Mouse (Mus musculus): ENCODE measurements at regions not wholly inside any gene's neighbourhood (a gene's known extent, or its start where the extent isn't known, plus 50 kb on each side); places are given as distances from the start of the nearest gene placed in this dataset.

DNA sequence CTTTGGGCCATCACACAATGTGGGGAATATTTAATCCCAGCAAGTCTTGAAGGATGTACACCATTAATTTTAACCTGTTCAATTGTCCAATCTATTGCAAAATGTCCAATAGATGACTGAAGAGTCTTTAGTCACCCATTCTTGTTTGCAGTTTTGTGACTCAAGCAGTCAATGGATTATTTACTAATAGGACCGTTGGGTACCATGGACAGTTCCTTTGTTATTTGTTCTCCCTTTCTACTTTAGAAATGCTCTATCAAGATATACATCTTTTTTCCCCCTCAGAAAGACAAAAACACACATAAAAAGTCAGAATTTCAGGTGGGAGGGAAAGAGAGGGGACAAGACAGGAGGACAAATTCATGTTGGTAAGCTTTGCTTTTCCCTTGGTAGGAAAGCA, 598.3 kb downstream of the Gm9195 start:
- no peak for DNase-seq (ENCODE audit: low spot score)
- Histone ChIP-seq H3K27me3 (ENCODE audit: low read depth, poor library complexity, severe bottlenecking) (no peaks in the 10 kb centered on the region), H3K4me3 (no peak overlapping the region), H3K27ac (no peak overlapping the region), H3K4me1 (0 out of 2 replicates have a peak, but pooled peaks cover 3% of the 10 kb centered on the region), H3K36me3 (no peaks in the 10 kb centered on the region), H3K9me3 (replicated peaks) (no peaks in the 10 kb centered on the region)
- WGBS, result 86% methylated on average over 1 of the region's 1 CpGs

DNA sequence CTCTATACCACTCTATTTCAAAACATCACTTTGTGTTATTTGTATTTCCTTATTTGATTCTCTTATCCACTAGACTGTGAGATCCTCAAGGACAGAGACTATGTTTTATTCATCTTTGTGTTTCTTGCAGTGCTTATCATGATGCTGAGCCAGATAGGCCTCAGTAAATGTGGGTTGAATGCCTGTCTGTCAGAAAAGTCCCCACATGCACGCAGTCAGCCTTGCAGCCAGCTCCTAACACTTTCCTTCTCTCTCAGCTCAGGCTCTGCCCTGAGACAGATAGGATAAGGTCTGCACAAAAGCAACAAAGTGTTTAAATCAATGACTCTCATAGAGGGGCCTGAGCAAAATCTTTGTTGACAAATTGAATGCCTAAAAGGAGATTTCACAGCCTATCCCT, 600.0 kb downstream of the Gm9195 start:
- Histone ChIP-seq H3K4me1 (0 out of 2 replicates have a peak, but pooled peaks cover 3% of the 10 kb centered on the region), H3K27ac (no peak overlapping the region), H3K9me3 (replicated peaks) (no peaks in the 10 kb centered on the region), H3K36me3 (no peaks in the 10 kb centered on the region), H3K27me3 (ENCODE audit: low read depth, poor library complexity, severe bottlenecking) (no peaks in the 10 kb centered on the region), H3K4me3 (no peak overlapping the region)
- DNase-seq (ENCODE audit: low spot score), result no peak
- WGBS, result 82% methylated on average over 1 of the region's 1 CpGs

DNA sequence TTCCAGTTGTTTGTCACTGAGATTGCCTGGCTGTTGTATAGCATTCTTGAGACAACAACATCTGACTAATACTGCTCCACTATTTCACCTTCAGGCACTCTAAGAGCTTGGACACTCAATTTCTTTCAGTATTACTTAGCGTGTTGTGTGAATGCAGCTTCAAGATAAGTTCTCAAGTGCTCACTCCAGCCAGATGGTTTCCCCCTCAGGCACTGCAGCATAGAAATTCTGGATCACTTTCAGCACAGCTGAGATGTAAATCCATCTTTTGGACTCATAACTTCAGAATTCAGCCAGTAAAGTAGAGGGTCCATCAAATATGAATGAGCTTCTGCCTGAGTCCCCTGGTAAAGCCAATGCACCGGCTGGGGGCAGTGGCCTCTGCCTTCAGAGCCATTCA, 608.8 kb downstream of the Gm9195 start:
- Histone ChIP-seq H3K4me3 (no peak overlapping the region), H3K4me1 (no peaks in the 10 kb centered on the region), H3K27ac (no peak overlapping the region), H3K9me3 (replicated peaks) (no peaks in the 10 kb centered on the region), H3K36me3 (no peaks in the 10 kb centered on the region), H3K27me3 (ENCODE audit: low read depth, poor library complexity, severe bottlenecking) (no peaks in the 10 kb centered on the region)
- no peak for DNase-seq (ENCODE audit: low spot score)
- 94% methylated on average over 2 of the region's 2 CpGs for WGBS

- no peak overlapping the region for H3K4me3 ChIP-seq
- no peaks in the 10 kb centered on the region for H3K4me1 ChIP-seq
- no peak overlapping the region for H3K27ac ChIP-seq
- no peaks in the 10 kb centered on the region for H3K9me3 ChIP-seq (replicated peaks)
- no peaks in the 10 kb centered on the region for H3K36me3 ChIP-seq
- no peak for DNase-seq (ENCODE audit: low spot score)
- no peaks in the 10 kb centered on the region for H3K27me3 ChIP-seq (ENCODE audit: low read depth, poor library complexity, severe bottlenecking)
Observed at GRCm38 (mm10) chr14:71845546-71845945, 646.1 kb downstream of the Gm9195 start.

GRCm38 (mm10) chr14:71808863-71809487, 682.7 kb downstream of the Gm9195 start:
- H3K9me3 ChIP-seq (replicated peaks), result no peaks in the 10 kb centered on the region
- 68% methylated on average over 13 of the region's 13 CpGs for WGBS
- DNase-seq (ENCODE audit: low spot score), result no peak
- no peaks in the 10 kb centered on the region for H3K27me3 ChIP-seq (ENCODE audit: low read depth, poor library complexity, severe bottlenecking)
- H3K36me3 ChIP-seq, result no peaks in the 10 kb centered on the region
- no peak overlapping the region for H3K27ac ChIP-seq
- no peaks in the 10 kb centered on the region for H3K4me1 ChIP-seq
- no peak overlapping the region for H3K4me3 ChIP-seq

- H3K9me3 ChIP-seq (replicated peaks), result no peaks in the 10 kb centered on the region
- 76% methylated on average over 3 of the region's 3 CpGs for WGBS
- no peaks in the 10 kb centered on the region for H3K4me1 ChIP-seq
- H3K36me3 ChIP-seq, result no peaks in the 10 kb centered on the region
- H3K27ac ChIP-seq, result no peak overlapping the region
- DNase-seq (ENCODE audit: low spot score), result no peak
- H3K27me3 ChIP-seq (ENCODE audit: low read depth, poor library complexity, severe bottlenecking), result no peaks in the 10 kb centered on the region
- no peak overlapping the region for H3K4me3 ChIP-seq
Observed at GRCm38 (mm10) chr14:71805624-71806023, 686.0 kb downstream of the Gm9195 start.

DNA sequence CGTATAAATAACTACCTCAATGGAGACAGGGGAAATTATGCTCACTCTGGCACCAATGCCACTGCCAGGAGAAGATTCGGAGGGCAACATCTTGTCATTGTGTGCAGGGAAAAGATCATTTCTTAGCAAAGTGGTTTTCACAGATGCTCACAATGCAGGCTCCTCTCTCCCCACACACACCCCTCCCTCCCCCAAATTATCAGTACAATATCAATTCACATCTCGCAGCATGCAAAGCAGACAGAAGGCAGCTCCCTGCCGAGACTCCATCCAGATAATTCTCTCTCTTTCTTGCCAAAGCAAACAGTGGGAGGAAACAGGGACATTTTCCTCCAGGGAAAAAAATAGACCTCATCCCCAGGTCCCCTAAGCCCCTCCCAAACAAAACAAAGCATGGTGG, 691.8 kb downstream of the Gm9195 start:
- Histone ChIP-seq H3K4me1 (no peaks in the 10 kb centered on the region), H3K27me3 (ENCODE audit: low read depth, poor library complexity, severe bottlenecking) (no peaks in the 10 kb centered on the region), H3K27ac (no peak overlapping the region), H3K36me3 (no peaks in the 10 kb centered on the region), H3K9me3 (replicated peaks) (no peaks in the 10 kb centered on the region), H3K4me3 (no peak overlapping the region)
- 88% methylated on average over 4 of the region's 4 CpGs for WGBS
- no peak for DNase-seq (ENCODE audit: low spot score)

- H3K4me1 ChIP-seq, result no peaks in the 10 kb centered on the region
- no peak overlapping the region for H3K4me3 ChIP-seq
- WGBS, result 73% methylated on average over 3 of the region's 3 CpGs
- no peak for DNase-seq (ENCODE audit: low spot score)
- H3K9me3 ChIP-seq (replicated peaks), result no peaks in the 10 kb centered on the region
- no peaks in the 10 kb centered on the region for H3K36me3 ChIP-seq
- no peaks in the 10 kb centered on the region for H3K27me3 ChIP-seq (ENCODE audit: low read depth, poor library complexity, severe bottlenecking)
- no peak overlapping the region for H3K27ac ChIP-seq
Observed at GRCm38 (mm10) chr14:71795713-71796112, 695.9 kb downstream of the Gm9195 start.

GRCm38 (mm10) chr14:71776990-71777525, 714.6 kb downstream of the Gm9195 start:
- Histone ChIP-seq H3K4me1 (no peaks in the 10 kb centered on the region), H3K27me3 (ENCODE audit: low read depth, poor library complexity, severe bottlenecking) (no peaks in the 10 kb centered on the region), H3K4me3 (no peak overlapping the region), H3K9me3 (replicated peaks) (no peaks in the 10 kb centered on the region), H3K36me3 (no peaks in the 10 kb centered on the region), H3K27ac (no peak overlapping the region)
- DNase-seq (ENCODE audit: low spot score), result no peak
- 80% methylated on average over 1 of the region's 1 CpGs for WGBS

DNA sequence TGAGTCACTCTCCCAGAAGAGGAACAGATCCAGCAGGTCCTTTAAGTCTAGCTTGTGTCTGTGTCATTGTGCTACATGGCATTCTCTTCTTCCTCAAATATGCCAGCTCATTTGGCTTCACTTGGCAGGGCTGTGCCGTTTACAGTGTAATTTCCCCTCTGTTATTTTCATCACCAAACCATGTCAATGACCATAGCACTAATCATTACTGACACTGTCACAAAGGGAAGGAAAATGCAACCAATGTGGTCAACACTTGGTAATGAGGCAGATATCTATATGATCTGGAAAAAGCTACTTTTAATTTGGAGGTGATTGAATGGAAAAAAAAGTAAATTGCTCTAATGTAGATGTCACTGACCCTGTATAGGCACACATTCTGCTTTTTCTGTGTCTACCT, 724.8 kb downstream of the Gm9195 start:
- no peak for DNase-seq (ENCODE audit: low spot score)
- Histone ChIP-seq H3K9me3 (replicated peaks) (no peaks in the 10 kb centered on the region), H3K27me3 (ENCODE audit: low read depth, poor library complexity, severe bottlenecking) (no peaks in the 10 kb centered on the region), H3K27ac (no peak overlapping the region), H3K4me1 (no peaks in the 10 kb centered on the region), H3K36me3 (no peaks in the 10 kb centered on the region), H3K4me3 (no peak overlapping the region)
- WGBS, result 81% methylated on average over 1 of the region's 1 CpGs

GRCm38 (mm10) chr14:71728542-71728941, 763.1 kb downstream of the Gm9195 start:
- H3K36me3 ChIP-seq, result no peaks in the 10 kb centered on the region
- WGBS, result 95% methylated on average over 4 of the region's 4 CpGs

DNA sequence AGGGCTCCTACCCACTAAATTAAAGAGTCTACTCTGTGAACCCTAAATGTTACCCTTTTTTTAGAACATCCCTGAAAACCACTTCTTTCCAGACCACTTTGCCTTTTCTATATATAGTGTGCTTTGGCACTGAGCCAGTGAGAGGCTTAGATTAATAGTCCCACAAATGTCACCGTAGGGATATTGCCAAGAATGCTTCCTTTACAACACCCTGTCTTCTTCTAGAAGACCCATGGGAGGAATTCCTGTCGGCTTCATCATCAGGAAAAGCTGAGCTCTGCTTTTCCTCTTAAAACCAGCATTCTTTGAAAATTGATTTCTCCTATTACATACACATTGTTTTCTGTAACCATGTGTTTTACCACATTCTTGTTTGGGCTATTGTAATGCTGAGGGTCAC, 768.1 kb downstream of the Gm9195 start:
- WGBS, result 83% methylated on average over 2 of the region's 2 CpGs
- no peak for DNase-seq (ENCODE audit: low spot score)
- no peaks in the 10 kb centered on the region for H3K36me3 ChIP-seq

More at GRCm38 (mm10) chr14:71728542-71728941, 763.1 kb downstream of the Gm9195 start:
- Histone ChIP-seq H3K4me1 (no peaks in the 10 kb centered on the region), H3K27ac (no peak overlapping the region), H3K27me3 (ENCODE audit: low read depth, poor library complexity, severe bottlenecking) (no peaks in the 10 kb centered on the region), H3K9me3 (replicated peaks) (no peaks in the 10 kb centered on the region), H3K4me3 (no peak overlapping the region)
- DNase-seq (ENCODE audit: low spot score), result no peak

GRCm38 (mm10) chr14:71709528-71710289, 781.9 kb downstream of the Gm9195 start:
- no peak for DNase-seq (ENCODE audit: low spot score)
- no peak overlapping the region for H3K27ac ChIP-seq
- no peaks in the 10 kb centered on the region for H3K4me1 ChIP-seq
- H3K4me3 ChIP-seq, result no peak overlapping the region
- H3K27me3 ChIP-seq (ENCODE audit: low read depth, poor library complexity, severe bottlenecking), result no peaks in the 10 kb centered on the region
- WGBS, result 68% methylated on average over 5 of the region's 5 CpGs
- H3K9me3 ChIP-seq (replicated peaks), result no peaks in the 10 kb centered on the region
- no peaks in the 10 kb centered on the region for H3K36me3 ChIP-seq

More for the DNA sequence above, 768.1 kb downstream of the Gm9195 start:
- Histone ChIP-seq H3K4me3 (no peak overlapping the region), H3K27ac (no peak overlapping the region), H3K27me3 (ENCODE audit: low read depth, poor library complexity, severe bottlenecking) (no peaks in the 10 kb centered on the region), H3K4me1 (no peaks in the 10 kb centered on the region), H3K9me3 (replicated peaks) (no peaks in the 10 kb centered on the region)

All from limb, embryonic 10.5 days (tissue).